Mouse (Mus musculus) stomach, embryonic 16.5 days (tissue): ENCODE results near the gene Ptpru. TPM values are rescaled to one million over a fixed set of nuclear protein-coding genes. Genes with fewer than 3 reads are reported as not detected.
"Not testable (repeated sequence)": the region's sequence is repeated elsewhere in the genome, so short reads cannot be mapped to it uniquely, and the experiment has no call there.

Experiments
- ATAC-seq: fragments of 200-750 bp; cut with Nextera tagmentation; 2 replicates; pipeline ENCODE4 v1.8.0; 2017; ENCODE audit warnings: moderate number of reproducible peaks, moderate TSS enrichment; ENCODE audit not compliant: insufficient read depth, low FRiP score
- H3K27ac ChIP-seq: fragments of 300-500 bp; sonication (generic); 2 replicates; pipeline ENCODE4 v1.5.1; 2014; ENCODE audit warnings: low read length
- H3K27me3 ChIP-seq: fragments of 300-500 bp; sonication (generic); 2 replicates; pipeline ENCODE4 v1.6.1; 2014; ENCODE audit warnings: low read length, control low read depth, mixed read lengths; ENCODE audit not compliant: control insufficient read depth, insufficient read depth
- H3K36me3 ChIP-seq: fragments of 300-500 bp; sonication (generic); 2 replicates; pipeline ENCODE4 v1.6.1; 2014; ENCODE audit warnings: low read length; ENCODE audit not compliant: control insufficient read depth, insufficient read depth
- H3K4me1 ChIP-seq: fragments of 300-500 bp; sonication (generic); 2 replicates; pipeline ENCODE4 v1.6.1; 2014; ENCODE audit warnings: low read length, control low read depth, mixed read lengths; ENCODE audit not compliant: control insufficient read depth, insufficient read depth
- H3K4me2 ChIP-seq: fragments of 300-500 bp; sonication (generic); 2 replicates; pipeline ENCODE4 v1.6.1; 2014; ENCODE audit warnings: low read depth, low read length, mixed read lengths
- H3K4me3 ChIP-seq: fragments of 300-500 bp; sonication (generic); replicated peaks from 2 replicates; pipeline ENCODE4 v1.5.1; 2014; ENCODE audit warnings: mild to moderate bottlenecking, low read length
- H3K9ac ChIP-seq: fragments of 300-500 bp; sonication (generic); 2 replicates; pipeline ENCODE4 v1.6.1; 2014; ENCODE audit warnings: low read length
- H3K9me3 ChIP-seq: fragments of 300-500 bp; sonication (generic); replicated peaks from 2 replicates; pipeline ENCODE4 v1.6.1; 2016; ENCODE audit warnings: low read length, control low read depth; ENCODE audit not compliant: control insufficient read depth
- WGBS: fragments of 180-500 bp; shearing (Covaris S2); extraction: QIAGEN DNeasy Blood & Tissue Kit; methylation state at CpG from one replicate; pipeline ENCODE4 v1.1.7; 2014; 5-methylcytosine and 5-hydroxymethylcytosine counted together
- polyA plus RNA-seq: library from polyadenylated mRNA; unstranded; fragments of >200 nt; fragmentation: Nextera tagmentation; extraction: Ambion mirVana; gene quantifications from 2 replicates; pipeline ENCODE4 v1.2.1, GENCODE M21; 2015

Ptpru gene
- polyA plus RNA-seq, 1 experiment from 2014 or later, result 13.8 TPM

DNA sequence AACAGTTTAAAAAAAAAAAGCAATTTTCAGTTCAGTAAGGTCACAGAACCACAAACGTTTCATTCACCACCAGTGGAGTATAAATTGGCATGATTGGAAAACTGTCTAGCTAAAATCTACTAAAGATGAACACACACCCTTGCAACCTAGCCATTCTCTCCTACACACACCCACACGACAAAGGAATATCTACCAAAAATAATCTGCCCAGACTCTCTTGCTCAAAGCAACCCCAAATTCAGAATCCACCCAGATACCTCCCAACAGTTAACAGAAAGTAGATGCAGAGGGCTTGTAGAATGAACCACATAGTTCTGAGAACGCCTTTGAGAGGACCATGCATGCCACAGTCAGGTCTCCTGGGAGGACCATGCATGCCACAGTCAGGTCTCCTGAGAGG is 32.8 kb downstream of the Ptpru start:
- H3K9ac ChIP-seq, result no peak overlapping the region
- no peaks in the 10 kb centered on the region for H3K9me3 ChIP-seq
- H3K36me3 ChIP-seq, result no peaks in the 10 kb centered on the region
- 66% methylated on average over 3 of the region's 3 CpGs for WGBS
- no peaks in the 10 kb centered on the region for H3K27me3 ChIP-seq
- no peak overlapping the region for H3K27ac ChIP-seq
- no peak overlapping the region for H3K4me2 ChIP-seq
- peaks cover 7% of the 10 kb centered on the region; the same call in 1 of the 2 replicates for H3K4me1 ChIP-seq
- H3K4me3 ChIP-seq, result no peak overlapping the region
- ATAC-seq, result no peak

DNA sequence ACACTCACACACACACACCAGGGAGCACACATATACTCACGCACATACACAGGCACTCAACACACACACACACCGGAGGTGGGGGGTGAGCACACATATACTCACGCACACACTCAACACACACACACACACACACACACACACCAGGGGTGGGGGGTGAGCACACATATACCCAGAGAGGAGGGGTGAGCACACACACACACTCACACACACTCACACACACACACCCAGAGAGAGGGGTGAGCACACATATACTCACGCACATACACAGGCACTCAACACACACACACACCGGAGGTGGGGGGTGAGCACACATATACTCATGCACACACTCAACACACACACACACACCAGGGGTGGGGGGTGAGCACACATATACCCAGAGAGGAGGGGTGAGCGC is 33.4 kb downstream of the Ptpru start:
- not testable (repeated sequence) for H3K27me3 ChIP-seq, H3K4me2 ChIP-seq, H3K4me3 ChIP-seq, H3K27ac ChIP-seq, H3K4me1 ChIP-seq, H3K36me3 ChIP-seq, H3K9ac ChIP-seq, H3K9me3 ChIP-seq
- ATAC-seq, result peak; percentile 49; the same call in 1 of the 2 replicates
- WGBS, result 93% methylated on average over 6 of the region's 6 CpGs

DNA sequence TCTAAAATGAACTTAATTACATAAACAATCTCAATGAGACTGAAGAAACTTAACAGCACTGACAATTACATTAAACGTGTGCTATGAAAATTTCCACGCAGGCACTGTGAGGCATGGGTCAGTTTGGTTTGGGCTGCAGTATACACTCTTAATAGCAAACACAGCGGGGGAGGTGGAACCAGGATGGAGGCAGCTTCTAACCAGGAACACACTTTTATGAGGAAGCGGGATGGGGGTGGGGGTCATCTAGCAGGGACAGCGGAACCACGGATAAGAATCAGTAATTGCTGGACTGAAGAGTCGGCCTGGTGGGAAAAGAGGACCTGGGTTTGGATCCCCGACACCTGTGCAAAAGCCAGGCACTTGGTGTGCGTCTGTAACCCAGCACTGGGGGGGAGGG is 34.2 kb downstream of the Ptpru start:
- Histone ChIP-seq H3K4me3 (no peak overlapping the region), H3K9ac (no peak overlapping the region), H3K9me3 (no peaks in the 10 kb centered on the region), H3K27me3 (no peaks in the 10 kb centered on the region), H3K27ac (no peak overlapping the region), H3K4me1 (peaks cover 7% of the 10 kb centered on the region; the same call in 1 of the 2 replicates), H3K36me3 (no peaks in the 10 kb centered on the region), H3K4me2 (no peak overlapping the region)
- ATAC-seq, result no peak
- 55% methylated on average over 9 of the region's 9 CpGs for WGBS

DNA sequence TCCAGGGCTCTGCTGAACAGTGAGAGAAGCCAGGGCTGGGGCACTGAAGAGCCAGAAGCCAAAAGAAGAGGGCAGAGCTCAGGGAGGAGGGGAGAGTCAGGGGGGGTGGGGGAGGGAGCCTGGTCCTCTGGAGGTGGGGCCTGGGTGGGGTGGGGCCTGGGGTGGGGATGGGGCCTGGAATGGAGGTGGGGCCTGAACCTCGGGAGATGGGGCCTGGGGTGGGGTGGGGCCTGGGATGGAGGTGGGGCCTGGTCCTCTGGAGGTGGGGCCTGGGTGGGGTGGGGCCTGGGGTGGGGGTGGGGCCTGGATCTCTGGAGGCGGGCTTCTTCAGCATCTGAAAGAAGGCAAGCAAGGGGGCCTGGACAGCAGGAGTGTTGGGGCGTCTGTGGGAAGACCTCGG is 39.1 kb downstream of the Ptpru start:
- WGBS, result 44% methylated on average over 4 of the region's 4 CpGs
- no peaks in the 10 kb centered on the region for H3K36me3 ChIP-seq
- H3K9ac ChIP-seq, result no peak overlapping the region
- H3K4me1 ChIP-seq, result peaks cover 6% of the 10 kb centered on the region; the same call in 1 of the 2 replicates
- no peak overlapping the region for H3K4me3 ChIP-seq
- no peak overlapping the region for H3K27ac ChIP-seq
- no peaks in the 10 kb centered on the region for H3K27me3 ChIP-seq
- H3K9me3 ChIP-seq, result no peaks in the 10 kb centered on the region
- ATAC-seq, result no peak; the same call in 1 of the 2 replicates
- H3K4me2 ChIP-seq, result no peak overlapping the region

DNA sequence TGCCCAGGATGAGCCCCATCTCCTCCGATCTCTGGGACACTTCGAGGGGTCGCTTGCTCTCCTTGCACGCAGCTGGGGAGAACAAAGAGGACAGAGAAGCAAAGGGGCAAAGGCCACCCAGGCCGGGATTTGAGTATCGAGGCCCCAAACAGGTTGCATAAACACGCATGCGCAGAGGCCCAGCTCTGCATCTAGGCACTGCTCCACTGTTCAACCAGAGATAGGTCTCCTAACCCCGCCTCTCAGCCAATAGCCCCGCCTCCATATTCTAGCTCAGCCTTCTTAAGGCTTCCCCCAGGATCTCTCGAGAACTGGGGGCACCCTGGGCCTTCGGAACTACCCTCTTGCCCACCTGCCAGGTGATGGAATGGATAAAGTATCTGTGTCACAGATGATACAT is 40.2 kb downstream of the Ptpru start:
- Histone ChIP-seq H3K27ac (no peak overlapping the region), H3K4me2 (no peak overlapping the region), H3K4me1 (no peaks in the 10 kb centered on the region), H3K9ac (no peak overlapping the region), H3K36me3 (no peaks in the 10 kb centered on the region), H3K9me3 (no peaks in the 10 kb centered on the region), H3K27me3 (no peaks in the 10 kb centered on the region), H3K4me3 (no peak overlapping the region)
- WGBS, result 60% methylated on average over 12 of the region's 12 CpGs
- ATAC-seq, result no peak

DNA sequence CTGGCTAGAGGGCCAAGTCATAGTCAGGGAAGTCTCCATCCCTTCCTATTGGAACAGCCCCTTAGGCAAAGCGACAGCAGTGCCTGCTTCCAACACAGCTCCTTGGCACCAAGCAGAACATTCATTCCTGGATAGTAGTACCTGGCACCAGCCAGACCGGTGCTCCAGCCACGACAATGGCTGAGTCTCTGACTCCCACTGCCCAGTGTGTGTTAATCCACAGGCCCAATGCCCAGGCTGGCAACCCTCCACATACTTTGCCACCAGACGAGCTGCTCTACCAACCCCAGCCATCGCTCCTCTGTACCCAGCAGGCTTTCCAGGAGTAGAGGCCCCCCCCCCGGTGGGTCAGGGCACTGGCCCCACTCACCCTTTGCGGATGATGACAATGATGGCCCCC is 40.6 kb downstream of the Ptpru start:
- Histone ChIP-seq H3K9me3 (no peaks in the 10 kb centered on the region), H3K9ac (no peak overlapping the region), H3K36me3 (no peaks in the 10 kb centered on the region), H3K27ac (no peak overlapping the region), H3K4me1 (no peaks in the 10 kb centered on the region), H3K27me3 (no peaks in the 10 kb centered on the region), H3K4me2 (no peak overlapping the region), H3K4me3 (no peak overlapping the region)
- ATAC-seq, result no peak
- WGBS, result 82% methylated on average over 7 of the region's 7 CpGs

DNA sequence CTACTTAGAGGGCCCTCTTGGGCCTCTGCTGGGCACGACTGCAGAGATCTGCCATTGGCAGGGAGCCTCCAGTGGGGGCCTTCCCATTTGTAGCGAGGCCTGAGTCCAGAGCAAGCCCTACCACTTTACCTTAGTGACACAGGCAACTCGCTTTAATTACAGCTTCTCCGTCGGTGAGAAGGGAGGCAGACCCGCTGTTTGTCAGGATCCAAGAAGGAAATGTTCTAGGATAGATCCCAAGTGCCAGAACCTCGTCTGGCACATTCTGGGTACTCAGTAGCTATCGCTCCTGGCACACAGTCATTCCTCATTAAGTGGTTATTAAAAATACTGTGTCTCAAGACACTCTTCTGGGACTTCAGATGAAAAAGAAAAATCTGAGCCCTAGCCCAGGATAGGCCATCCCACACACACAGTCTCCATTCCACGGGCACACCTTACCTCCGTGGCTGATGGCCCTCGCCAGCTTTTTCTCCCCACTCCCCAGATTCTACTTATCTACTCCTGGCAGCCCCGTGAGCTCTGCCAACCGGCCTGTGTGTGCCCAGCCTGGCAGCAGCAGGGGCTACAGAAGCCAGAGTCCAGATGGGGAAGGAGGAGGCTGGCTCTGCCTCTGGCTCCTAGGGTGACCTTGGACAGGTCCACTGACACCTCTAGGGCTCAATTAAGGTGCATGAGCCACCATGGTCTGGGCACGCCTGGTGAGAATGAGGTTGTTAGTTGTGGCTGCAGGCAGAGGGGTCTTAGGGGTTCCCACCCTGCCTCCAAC is 41.6 kb downstream of the Ptpru start:
- 76% methylated on average over 14 of the region's 14 CpGs for WGBS

DNA sequence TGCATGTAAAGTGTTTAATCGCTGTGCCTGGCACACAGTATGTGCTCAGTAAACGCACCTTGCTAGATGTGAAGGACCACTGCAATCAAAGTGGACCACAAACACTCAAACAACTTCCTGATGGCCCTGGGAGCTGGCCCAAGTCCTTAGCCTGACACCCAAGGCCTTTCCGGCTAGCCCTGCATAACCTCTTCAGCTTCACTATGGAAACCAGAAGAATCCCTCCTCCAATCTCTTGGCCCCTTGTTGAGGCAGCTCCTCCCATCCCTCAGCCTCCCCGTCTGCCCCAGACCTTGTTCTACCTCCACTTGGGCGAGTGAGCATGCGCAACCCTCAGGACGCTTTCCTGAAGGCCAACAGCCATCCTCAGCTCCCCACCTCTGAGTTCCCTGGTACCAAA is 51.3 kb downstream of the Ptpru start:
- H3K27me3 ChIP-seq, result no peaks in the 10 kb centered on the region
- 82% methylated on average over 7 of the region's 7 CpGs for WGBS
- no peak for ATAC-seq

More for the DNA sequence above, 41.6 kb downstream of the Ptpru start:
- no peak overlapping the region for H3K27ac ChIP-seq
- no peaks in the 10 kb centered on the region for H3K36me3 ChIP-seq
- no peak overlapping the region for H3K9ac ChIP-seq
- no peaks in the 10 kb centered on the region for H3K27me3 ChIP-seq
- no peak overlapping the region for H3K4me2 ChIP-seq
- H3K4me1 ChIP-seq, result no peaks in the 10 kb centered on the region
- no peak for ATAC-seq
- no peaks in the 10 kb centered on the region for H3K9me3 ChIP-seq
- H3K4me3 ChIP-seq, result no peak overlapping the region

DNA sequence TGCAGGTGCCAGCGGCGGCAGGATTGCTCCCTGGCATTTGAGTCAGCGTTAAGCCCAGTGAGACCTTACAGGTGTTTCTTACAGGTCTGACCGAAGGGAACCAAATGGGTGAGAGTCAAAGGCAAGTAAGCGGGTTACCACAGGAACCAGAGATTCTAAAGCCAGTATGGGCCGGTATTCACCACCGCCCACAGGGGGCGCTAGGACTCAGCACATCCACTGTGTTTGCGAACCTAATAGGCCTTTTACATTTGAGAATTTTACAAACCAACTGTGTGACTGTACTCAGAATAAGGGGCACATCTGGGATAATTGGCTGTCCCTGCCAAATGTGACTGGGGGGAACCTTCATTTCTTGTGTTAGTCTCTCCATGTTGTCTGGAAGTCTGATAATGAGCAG is 54.1 kb downstream of the Ptpru start:
- Histone ChIP-seq H3K4me2 (no peak overlapping the region), H3K4me1 (peaks cover 6% of the 10 kb centered on the region; the same call in 1 of the 2 replicates), H3K9ac (no peak overlapping the region), H3K27ac (no peak overlapping the region), H3K4me3 (no peak overlapping the region), H3K36me3 (no peaks in the 10 kb centered on the region), H3K9me3 (no peaks in the 10 kb centered on the region), H3K27me3 (no peaks in the 10 kb centered on the region)
- ATAC-seq, result no peak
- 17% methylated on average over 9 of the region's 9 CpGs for WGBS

More for the DNA sequence above, 51.3 kb downstream of the Ptpru start:
- Histone ChIP-seq H3K4me3 (no peak overlapping the region), H3K4me1 (no peaks in the 10 kb centered on the region), H3K27ac (no peak overlapping the region), H3K36me3 (no peaks in the 10 kb centered on the region), H3K4me2 (no peak overlapping the region), H3K9me3 (no peaks in the 10 kb centered on the region), H3K9ac (no peak overlapping the region)
